Mouse (Mus musculus) stomach, postnatal 0 days (tissue): ENCODE results near the gene Serp2. TPM values are rescaled to one million over a fixed set of nuclear protein-coding genes. Genes with fewer than 3 reads are reported as not detected.
A peak's percentile ranks its signal among the peaks of the same experiment; 100 is the strongest.

Experiments
- ATAC-seq: fragments of 200-750 bp; cut with Nextera tagmentation; 2 replicates; pipeline ENCODE4 v1.8.0; 2017; ENCODE audit not compliant: low FRiP score, low TSS enrichment
- DNase-seq: peaks from one replicate; pipeline ENCODE4 v3.0.0-alpha.2; 2016; ENCODE audit warnings: low spot score
- H3K27ac ChIP-seq: fragments of 300-500 bp; sonication (generic); replicated peaks from 2 replicates; pipeline ENCODE4 v1.5.1; 2014; ENCODE audit warnings: mild to moderate bottlenecking, control low read depth
- H3K27me3 ChIP-seq: fragments of 300-500 bp; sonication (generic); 2 replicates; pipeline ENCODE4 v1.6.1; 2014; ENCODE audit warnings: low read length; ENCODE audit not compliant: control insufficient read depth, insufficient read depth
- H3K36me3 ChIP-seq: fragments of 300-500 bp; sonication (generic); 2 replicates; pipeline ENCODE4 v1.6.1; 2014; ENCODE audit warnings: low read length, mixed read lengths; ENCODE audit not compliant: control insufficient read depth, insufficient read depth
- H3K4me1 ChIP-seq: fragments of 300-500 bp; sonication (generic); replicated peaks from 2 replicates; pipeline ENCODE4 v1.6.1; 2014; ENCODE audit warnings: antibody characterized with exemption; ENCODE audit not compliant: control insufficient read depth, insufficient read depth
- H3K4me2 ChIP-seq: fragments of 300-500 bp; sonication (generic); replicated peaks from 2 replicates; pipeline ENCODE4 v1.6.1; 2014; ENCODE audit warnings: low read depth, mild to moderate bottlenecking, control low read depth, moderate library complexity
- H3K4me3 ChIP-seq: fragments of 300-500 bp; sonication (generic); 2 replicates; pipeline ENCODE4 v1.5.1; 2014; ENCODE audit warnings: low read depth, low read length, control low read depth
- H3K9ac ChIP-seq: fragments of 300-500 bp; sonication (generic); 2 replicates; pipeline ENCODE4 v1.6.1; 2014; ENCODE audit warnings: mild to moderate bottlenecking, low read length, control low read depth, mixed read lengths
- H3K9me3 ChIP-seq: fragments of 300-500 bp; sonication (generic); 2 replicates; pipeline ENCODE4 v1.6.1; 2016; ENCODE audit warnings: low read length; ENCODE audit not compliant: control insufficient read depth
- CTCF ChIP-seq: IDR thresholded peaks from 2 replicates; pipeline ENCODE4 v1.5.1; 2016; ENCODE audit warnings: antibody characterized with exemption, low read depth, mild to moderate bottlenecking, moderate library complexity
- EP300 ChIP-seq: optimal IDR thresholded peaks from 2 replicates; pipeline ENCODE3; 2016; ENCODE audit warnings: antibody characterized with exemption
- WGBS: fragments of 180-500 bp; shearing (Covaris S2); extraction: QIAGEN DNeasy Blood & Tissue Kit; methylation state at CpG from one replicate; pipeline ENCODE4 v1.1.7; 2014; 5-methylcytosine and 5-hydroxymethylcytosine counted together
- polyA plus RNA-seq: library from polyadenylated mRNA; unstranded; fragments of >200 nt; fragmentation: Nextera tagmentation; extraction: Ambion mirVana; gene quantifications from 2 replicates; pipeline ENCODE4 v1.2.1, GENCODE M21; 2015

The Serp2 gene
- polyA plus RNA-seq, 1 experiment from 2014 or later, result 7.4 TPM

GRCm38 (mm10) chr14:76520606-76521005 lies 36.1 kb downstream of the Serp2 start:
- 31% methylated on average over 4 of the region's 4 CpGs for WGBS
- H3K9me3 ChIP-seq, result no peaks in the 10 kb centered on the region
- no peak overlapping the region for H3K9ac ChIP-seq
- ATAC-seq (peak; percentile 87), DNase-seq (peak; percentile 33)
- no peaks in the 10 kb centered on the region for H3K4me1 ChIP-seq
- TF ChIP-seq EP300 (no peak), CTCF (no peak)
- H3K4me3 ChIP-seq, result no peak overlapping the region
- H3K4me2 ChIP-seq, result no peak overlapping the region
- H3K27ac ChIP-seq, result no peak overlapping the region
- H3K36me3 ChIP-seq, result no peaks in the 10 kb centered on the region
- no peaks in the 10 kb centered on the region for H3K27me3 ChIP-seq

- DNase-seq, result no peak
- no peaks in the 10 kb centered on the region for H3K27me3 ChIP-seq
- no peaks in the 10 kb centered on the region for H3K36me3 ChIP-seq
- no peaks in the 10 kb centered on the region; the same call in 1 of the 2 replicates for H3K4me1 ChIP-seq
- no peak overlapping the region for H3K27ac ChIP-seq
- H3K4me2 ChIP-seq, result no peak overlapping the region
- no peak for ATAC-seq
- no peaks in the 10 kb centered on the region for H3K9me3 ChIP-seq
- 87% methylated on average over 5 of the region's 5 CpGs for WGBS
- H3K4me3 ChIP-seq, result no peak overlapping the region
- TF ChIP-seq CTCF (no peak), EP300 (no peak)
- no peak overlapping the region for H3K9ac ChIP-seq
Observed at GRCm38 (mm10) chr14:76518217-76518616, 38.5 kb downstream of the Serp2 start.

- H3K27me3 ChIP-seq, result no peaks in the 10 kb centered on the region
- no peaks in the 10 kb centered on the region; the same call in 1 of the 2 replicates for H3K4me1 ChIP-seq
- no peak overlapping the region for H3K27ac ChIP-seq
- no peaks in the 10 kb centered on the region for H3K36me3 ChIP-seq
- ATAC-seq, result no peak
- no peak for TF ChIP-seq EP300
- no peak for TF ChIP-seq CTCF
- H3K9me3 ChIP-seq, result no peaks in the 10 kb centered on the region
- H3K4me3 ChIP-seq, result no peak overlapping the region
- H3K9ac ChIP-seq, result no peak overlapping the region
- no peak for DNase-seq
- WGBS, result 73% methylated on average over 7 of the region's 7 CpGs
- H3K4me2 ChIP-seq, result no peak overlapping the region
Observed at GRCm38 (mm10) chr14:76515620-76516019, 41.1 kb downstream of the Serp2 start.

GRCm38 (mm10) chr14:76514050-76514585 lies 42.6 kb downstream of the Serp2 start:
- TF ChIP-seq EP300, result no peak
- no peak for TF ChIP-seq CTCF
- Histone ChIP-seq H3K4me3 (no peak overlapping the region), H3K9me3 (0 out of 2 replicates have a peak, but pooled peaks cover 3% of the 10 kb centered on the region), H3K27ac (no peak overlapping the region), H3K4me1 (no peaks in the 10 kb centered on the region; the same call in 1 of the 2 replicates), H3K4me2 (no peak overlapping the region), H3K36me3 (no peaks in the 10 kb centered on the region), H3K9ac (no peak overlapping the region), H3K27me3 (no peaks in the 10 kb centered on the region)
- no peak for ATAC-seq
- WGBS, result 53% methylated on average over 6 of the region's 6 CpGs
- no peak for DNase-seq

GRCm38 (mm10) chr14:76513395-76514049 lies 43.2 kb downstream of the Serp2 start:
- H3K27me3 ChIP-seq, result no peaks in the 10 kb centered on the region
- no peak overlapping the region for H3K4me2 ChIP-seq
- 37% methylated on average over 11 of the region's 11 CpGs for WGBS
- DNase-seq (no peak), ATAC-seq (no peak)
- H3K9ac ChIP-seq, result peak overlapping the region; percentile 1; the same call in 1 of the 2 replicates
- 0 out of 2 replicates have a peak, but pooled peaks cover 3% of the 10 kb centered on the region for H3K9me3 ChIP-seq
- no peaks in the 10 kb centered on the region; the same call in 1 of the 2 replicates for H3K4me1 ChIP-seq
- TF ChIP-seq CTCF (no peak), EP300 (no peak)
- H3K36me3 ChIP-seq, result no peaks in the 10 kb centered on the region
- no peak overlapping the region for H3K27ac ChIP-seq
- H3K4me3 ChIP-seq, result no peak overlapping the region

GRCm38 (mm10) chr14:76511971-76512370 lies 44.7 kb downstream of the Serp2 start:
- DNase-seq (no peak), ATAC-seq (no peak)
- no peak for TF ChIP-seq CTCF
- TF ChIP-seq EP300, result no peak
- no peak overlapping the region for H3K4me2 ChIP-seq
- H3K9ac ChIP-seq, result no peak overlapping the region
- no peaks in the 10 kb centered on the region for H3K36me3 ChIP-seq
- H3K27ac ChIP-seq, result no peak overlapping the region
- 70% methylated on average over 7 of the region's 7 CpGs for WGBS
- 0 out of 2 replicates have a peak, but pooled peaks cover 3% of the 10 kb centered on the region for H3K9me3 ChIP-seq
- no peaks in the 10 kb centered on the region; the same call in 1 of the 2 replicates for H3K4me1 ChIP-seq
- H3K27me3 ChIP-seq, result no peaks in the 10 kb centered on the region
- H3K4me3 ChIP-seq, result no peak overlapping the region
